Mouse (Mus musculus) fat pad, adult 2 months (tissue): ENCODE data around the gene 0610010K14Rik.

ENCODE experiments used
- DNase-seq: peaks from one replicate; pipeline ENCODE4 v3.0.0-alpha.2; 2011; ENCODE audit warnings: low read depth, low spot score; ENCODE audit errors: extremely low read depth

The 0610010K14Rik gene

GRCm38 (mm10) chr11:70235254-70235900 lies 2.3 kb downstream of the 0610010K14Rik start:
- DNase-seq, result no peak

GRCm38 (mm10) chr11:70234497-70234896 lies 3.2 kb downstream of the 0610010K14Rik start:
- no peak for DNase-seq

GRCm38 (mm10) chr11:70234037-70234436 lies 3.7 kb downstream of the 0610010K14Rik start:
- no peak for DNase-seq

GRCm38 (mm10) chr11:70233016-70233415 lies 4.7 kb downstream of the 0610010K14Rik start:
- DNase-seq, result no peak

GRCm38 (mm10) chr11:70232546-70232945 lies 5.2 kb downstream of the 0610010K14Rik start:
- DNase-seq, result no peak

GRCm38 (mm10) chr11:70230239-70230727 lies 7.4 kb downstream of the 0610010K14Rik start:
- no peak for DNase-seq

- no peak for DNase-seq
Measured at GRCm38 (mm10) chr11:70229260-70230010, 8.3 kb downstream of the 0610010K14Rik start, which contains the start of gene Bcl6b. Gene Bcl6b, minus strand, starts transcription at chr11:70229798.

GRCm38 (mm10) chr11:70228828-70229227 lies 8.9 kb downstream of the 0610010K14Rik start:
- no peak for DNase-seq

GRCm38 (mm10) chr11:70227661-70228245 lies 10.0 kb downstream of the 0610010K14Rik start:
- no peak for DNase-seq

GRCm38 (mm10) chr11:70227126-70227525 lies 10.6 kb downstream of the 0610010K14Rik start:
- DNase-seq, result no peak

GRCm38 (mm10) chr11:70226602-70226890 lies 11.2 kb downstream of the 0610010K14Rik start:
- DNase-seq, result no peak

- DNase-seq, result no peak
Measured at GRCm38 (mm10) chr11:70225798-70226601, 11.7 kb downstream of the 0610010K14Rik start.

- DNase-seq, result no peak
Measured at GRCm38 (mm10) chr11:70223724-70224123, 14.0 kb downstream of the 0610010K14Rik start.

GRCm38 (mm10) chr11:70221603-70222500 lies 15.9 kb downstream of the 0610010K14Rik start:
- DNase-seq, result no peak

- peak; percentile 98 for DNase-seq
Measured at GRCm38 (mm10) chr11:70220731-70221602, 16.7 kb downstream of the 0610010K14Rik start, which contains the start of gene Slc16a13. Gene Slc16a13, minus strand, starts transcription at chr11:70221064.

- no peak for DNase-seq
Measured at GRCm38 (mm10) chr11:70220323-70220722, 17.4 kb downstream of the 0610010K14Rik start.

- peak; percentile 56 for DNase-seq
Measured at GRCm38 (mm10) chr11:70219873-70220272, 17.8 kb downstream of the 0610010K14Rik start.

GRCm38 (mm10) chr11:70218741-70219470 lies 18.8 kb downstream of the 0610010K14Rik start:
- DNase-seq, result no peak
